Mouse (Mus musculus) lung, embryonic 14.5 days (tissue): ENCODE measurements at regions not wholly inside any gene's neighbourhood (a gene's known extent, or its start where the extent isn't known, plus 50 kb on each side); places are given as distances from the start of the nearest gene placed in this dataset.
A peak's percentile ranks its signal among the peaks of the same experiment; 100 is the strongest.

Source experiments
- ATAC-seq: fragments of 200-750 bp; cut with Nextera tagmentation; 2 replicates; pipeline ENCODE4 v1.8.0; 2017; ENCODE audit warnings: mild to moderate bottlenecking, moderate TSS enrichment, moderate library complexity; ENCODE audit not compliant: insufficient read depth
- DNase-seq: peaks from one replicate; pipeline ENCODE4 v3.0.0-alpha.2; 2015
- H3K27ac ChIP-seq: fragments of 300-500 bp; sonication (generic); 2 replicates; pipeline ENCODE4 v1.5.1; 2014; ENCODE audit warnings: low read depth, mild to moderate bottlenecking, moderate library complexity
- H3K27me3 ChIP-seq: fragments of 300-500 bp; sonication (generic); 2 replicates; pipeline ENCODE4 v1.6.1; 2014; ENCODE audit warnings: low read length, control low read depth; ENCODE audit not compliant: insufficient read depth
- H3K36me3 ChIP-seq: fragments of 300-500 bp; sonication (generic); 2 replicates; pipeline ENCODE4 v1.6.1; 2014; ENCODE audit warnings: control low read depth; ENCODE audit not compliant: insufficient read depth
- H3K4me1 ChIP-seq: fragments of 300-500 bp; sonication (generic); 2 replicates; pipeline ENCODE4 v1.6.1; 2014; ENCODE audit warnings: antibody characterized with exemption, control low read depth; ENCODE audit not compliant: insufficient read depth
- H3K4me2 ChIP-seq: fragments of 300-500 bp; sonication (generic); 2 replicates; pipeline ENCODE4 v1.6.1; 2014; ENCODE audit warnings: mild to moderate bottlenecking
- H3K4me3 ChIP-seq: fragments of 300-500 bp; sonication (generic); 2 replicates; pipeline ENCODE4 v1.5.1; 2014; ENCODE audit warnings: low read depth, low read length
- H3K9ac ChIP-seq: fragments of 300-500 bp; sonication (generic); 2 replicates; pipeline ENCODE4 v1.6.1; 2014
- H3K9me3 ChIP-seq: fragments of 300-500 bp; sonication (generic); 2 replicates; pipeline ENCODE4 v1.6.1; 2016; ENCODE audit warnings: low read depth, low read length, control low read depth
- CTCF ChIP-seq: IDR thresholded peaks from 2 replicates; pipeline ENCODE4 v1.5.1; 2016; ENCODE audit warnings: antibody characterized with exemption, low read depth
- WGBS: fragments of 180-500 bp; shearing (Covaris S2); extraction: QIAGEN DNeasy Blood & Tissue Kit; methylation state at CpG from one replicate; pipeline ENCODE4 v1.1.7; 2014; 5-methylcytosine and 5-hydroxymethylcytosine counted together

DNA sequence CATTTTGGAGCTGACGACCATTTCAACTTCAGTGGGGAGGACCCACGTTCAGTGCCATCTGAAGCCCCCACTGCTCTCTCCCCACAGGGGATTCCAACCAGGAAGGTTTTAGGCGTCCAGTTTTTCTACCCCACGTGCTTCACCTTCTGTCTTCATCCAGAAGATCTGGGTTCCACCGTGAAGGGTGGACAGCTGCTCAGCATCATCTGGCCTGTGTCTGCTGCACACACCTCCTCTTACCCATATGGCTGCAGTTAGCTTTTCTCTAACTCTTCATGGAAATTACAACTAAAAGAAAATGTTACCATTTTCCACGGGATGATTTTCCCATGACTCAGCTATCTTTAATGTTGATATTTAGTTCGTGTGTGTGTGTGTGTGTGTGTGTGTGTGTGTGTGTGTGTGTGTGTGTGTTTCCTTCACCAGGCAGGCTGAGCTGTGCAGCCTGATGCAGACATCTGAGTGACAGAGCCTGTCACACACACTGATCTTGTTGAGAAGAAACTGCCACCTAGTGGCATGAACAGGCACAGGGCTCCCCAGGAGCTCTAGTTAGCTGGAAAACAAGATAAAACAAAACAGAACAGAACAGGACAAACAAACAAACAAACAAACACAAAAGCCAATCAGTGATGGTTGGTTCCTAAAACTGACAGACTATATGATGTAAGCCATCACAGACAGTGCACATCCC, 107.5 kb upstream of the Rasgrp1 start:
- WGBS: 52% methylated on average over 7 of the region's 7 CpGs
- Histone ChIP-seq H3K4me3 (no peak overlapping the region), H3K4me2 (no peak overlapping the region), H3K27ac (no peak overlapping the region), H3K9ac (no peak overlapping the region), H3K27me3 (no peaks in the 10 kb centered on the region), H3K9me3 (no peaks in the 10 kb centered on the region), H3K4me1 (no peaks in the 10 kb centered on the region), H3K36me3 (no peaks in the 10 kb centered on the region)
- DNase-seq: peak; percentile 58
- peak; percentile 69 for TF ChIP-seq CTCF
- ATAC-seq: peak; percentile 57; the same call in 1 of the 2 replicates

DNA sequence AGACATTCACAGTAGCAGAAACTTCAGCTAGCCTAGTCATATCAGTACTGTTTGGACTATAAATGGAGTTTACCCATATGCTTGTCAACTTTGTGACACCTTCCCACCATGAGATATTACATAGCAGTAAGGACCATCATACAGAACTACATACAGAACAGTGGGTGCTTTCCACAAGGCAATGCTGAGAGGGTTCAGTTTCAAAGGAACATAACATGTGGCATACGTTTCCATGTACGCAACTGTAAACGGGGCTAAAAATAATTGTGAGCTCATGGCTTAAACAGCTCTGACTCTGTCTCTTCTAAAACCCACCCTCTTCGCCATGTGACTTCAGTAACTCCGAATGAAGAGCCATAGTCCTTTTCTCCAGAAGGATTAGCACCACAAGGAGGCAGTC, 109.0 kb upstream of the Rasgrp1 start:
- WGBS: 68% methylated on average over 5 of the region's 5 CpGs
- H3K4me1 ChIP-seq: peaks cover 11% of the 10 kb centered on the region; the same call in 1 of the 2 replicates
- H3K4me2 ChIP-seq: no peak overlapping the region
- no peak for ATAC-seq
- no peak for TF ChIP-seq CTCF
- H3K27ac ChIP-seq: no peak overlapping the region
- peak; percentile 39 for DNase-seq
- no peaks in the 10 kb centered on the region for H3K36me3 ChIP-seq
- no peaks in the 10 kb centered on the region for H3K27me3 ChIP-seq
- no peak overlapping the region for H3K4me3 ChIP-seq
- H3K9ac ChIP-seq: no peak overlapping the region
- no peaks in the 10 kb centered on the region for H3K9me3 ChIP-seq

DNA sequence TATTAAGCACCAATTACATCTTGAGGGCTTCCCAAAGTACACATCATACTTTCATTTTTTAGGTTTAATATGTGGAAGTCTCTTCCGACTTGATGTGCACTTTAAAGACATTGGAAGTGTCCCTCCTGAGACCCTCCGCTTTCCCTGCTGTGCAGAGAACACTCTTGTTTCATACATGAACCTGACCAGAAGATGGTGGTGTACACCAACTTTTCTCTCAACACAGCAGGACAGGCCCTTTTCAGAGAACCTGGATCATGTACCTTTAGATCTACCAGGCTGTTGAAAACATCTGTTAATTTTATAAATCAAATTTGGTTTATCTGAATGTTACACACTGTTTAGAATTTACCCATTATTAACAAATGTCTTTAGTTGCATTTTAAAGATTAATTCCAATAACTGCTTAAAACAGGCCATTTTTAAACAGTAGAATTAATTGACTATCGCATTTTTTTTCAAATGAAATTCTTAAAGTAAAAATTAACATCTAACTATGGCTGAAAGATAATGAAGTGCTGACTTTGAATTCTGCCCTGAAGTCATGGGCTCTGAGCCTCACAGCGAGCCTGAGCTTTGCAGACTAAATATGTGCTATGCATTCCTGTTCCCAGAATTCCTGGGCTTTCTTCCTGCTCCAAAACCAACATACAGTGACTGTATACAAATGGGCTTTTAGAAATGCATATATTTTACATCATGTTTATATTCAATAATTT, 112.4 kb upstream of the Rasgrp1 start:
- Histone ChIP-seq H3K4me1 (peaks cover 11% of the 10 kb centered on the region; the same call in 1 of the 2 replicates), H3K27me3 (no peaks in the 10 kb centered on the region), H3K36me3 (no peaks in the 10 kb centered on the region), H3K4me2 (no peak overlapping the region), H3K9ac (no peak overlapping the region), H3K27ac (no peak overlapping the region), H3K4me3 (no peak overlapping the region), H3K9me3 (no peaks in the 10 kb centered on the region)
- peak; percentile 63 for TF ChIP-seq CTCF
- DNase-seq (peak; percentile 73), ATAC-seq (0 out of 2 replicates have a peak, but pooled peaks have one; percentile 68)
- 70% methylated on average over 4 of the region's 4 CpGs for WGBS

DNA sequence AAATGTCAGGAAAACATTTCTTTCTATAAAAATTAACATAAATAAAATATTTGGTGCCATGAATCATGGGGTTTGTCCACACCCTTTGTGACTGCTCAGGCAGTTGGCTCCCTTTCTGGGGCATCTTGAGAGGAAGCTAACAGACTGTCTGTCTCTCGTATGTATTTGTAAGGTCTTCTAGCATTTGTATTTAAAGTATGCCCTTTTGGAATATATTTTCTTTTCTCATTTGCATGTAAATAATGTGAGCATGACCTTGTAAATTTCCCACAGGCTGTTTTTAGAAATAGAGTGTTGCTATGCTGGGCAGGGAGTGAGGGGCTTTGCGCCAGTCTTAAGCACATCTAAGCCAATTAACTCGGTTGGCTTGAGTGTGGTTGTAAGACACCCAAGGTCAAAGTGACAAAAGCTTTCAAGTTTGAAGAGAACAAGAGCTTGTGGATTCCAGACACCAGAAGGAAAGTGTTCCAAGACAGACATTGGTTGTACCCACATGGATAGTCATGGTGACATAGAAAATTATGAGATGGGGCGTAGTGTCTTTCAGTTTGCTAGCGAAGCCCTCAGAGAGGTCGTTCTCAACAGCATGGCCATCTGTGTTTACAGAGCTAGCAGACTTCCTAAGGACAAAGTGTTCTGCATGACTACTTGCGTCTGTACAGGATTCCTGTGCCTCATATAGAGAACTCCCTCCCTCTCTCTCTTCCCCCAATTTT, 113.1 kb upstream of the Rasgrp1 start:
- Histone ChIP-seq H3K4me1 (peaks cover 11% of the 10 kb centered on the region; the same call in 1 of the 2 replicates), H3K4me2 (no peak overlapping the region), H3K27me3 (no peaks in the 10 kb centered on the region), H3K9me3 (no peaks in the 10 kb centered on the region), H3K4me3 (no peak overlapping the region), H3K9ac (no peak overlapping the region), H3K36me3 (no peaks in the 10 kb centered on the region), H3K27ac (peak overlapping the region; percentile 27; the same call in 1 of the 2 replicates)
- no peak for ATAC-seq
- no peak for DNase-seq
- TF ChIP-seq CTCF: no peak
- WGBS: 53% methylated on average over 7 of the region's 7 CpGs

DNA sequence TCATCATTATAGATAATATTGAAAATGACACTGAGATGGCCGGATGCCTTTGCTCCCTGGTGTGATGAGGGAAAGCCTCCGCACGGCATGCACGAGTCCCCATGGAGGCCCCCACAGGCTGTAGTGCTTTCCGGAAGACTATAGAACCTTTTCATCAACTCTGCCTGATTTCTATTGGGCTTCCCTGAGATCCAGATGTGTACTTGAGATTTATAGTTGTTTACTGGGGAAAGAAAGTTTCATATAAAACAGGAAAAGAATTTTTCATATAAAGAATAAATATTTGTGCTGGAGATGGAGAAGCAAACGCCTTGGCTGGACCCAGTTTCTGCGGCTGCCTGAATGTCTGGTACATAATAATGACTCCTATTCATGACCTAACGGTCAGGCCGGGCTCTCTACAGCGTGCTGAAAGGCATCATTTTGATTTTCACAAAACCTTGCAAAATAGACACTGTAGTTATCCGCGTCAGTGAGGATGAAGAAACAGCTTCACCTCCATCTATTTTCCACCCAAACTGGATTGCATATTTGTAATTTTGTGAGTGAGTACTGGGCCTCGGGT, 113.7 kb upstream of the Rasgrp1 start:
- H3K4me1 ChIP-seq: peaks cover 11% of the 10 kb centered on the region; the same call in 1 of the 2 replicates
- H3K9me3 ChIP-seq: no peaks in the 10 kb centered on the region
- 67% methylated on average over 13 of the region's 13 CpGs for WGBS
- TF ChIP-seq CTCF: no peak
- H3K27ac ChIP-seq: no peak overlapping the region
- H3K27me3 ChIP-seq: no peaks in the 10 kb centered on the region
- ATAC-seq (no peak), DNase-seq (no peak)
- H3K4me2 ChIP-seq: no peak overlapping the region
- no peak overlapping the region for H3K4me3 ChIP-seq
- H3K9ac ChIP-seq: no peak overlapping the region
- H3K36me3 ChIP-seq: no peaks in the 10 kb centered on the region

DNA sequence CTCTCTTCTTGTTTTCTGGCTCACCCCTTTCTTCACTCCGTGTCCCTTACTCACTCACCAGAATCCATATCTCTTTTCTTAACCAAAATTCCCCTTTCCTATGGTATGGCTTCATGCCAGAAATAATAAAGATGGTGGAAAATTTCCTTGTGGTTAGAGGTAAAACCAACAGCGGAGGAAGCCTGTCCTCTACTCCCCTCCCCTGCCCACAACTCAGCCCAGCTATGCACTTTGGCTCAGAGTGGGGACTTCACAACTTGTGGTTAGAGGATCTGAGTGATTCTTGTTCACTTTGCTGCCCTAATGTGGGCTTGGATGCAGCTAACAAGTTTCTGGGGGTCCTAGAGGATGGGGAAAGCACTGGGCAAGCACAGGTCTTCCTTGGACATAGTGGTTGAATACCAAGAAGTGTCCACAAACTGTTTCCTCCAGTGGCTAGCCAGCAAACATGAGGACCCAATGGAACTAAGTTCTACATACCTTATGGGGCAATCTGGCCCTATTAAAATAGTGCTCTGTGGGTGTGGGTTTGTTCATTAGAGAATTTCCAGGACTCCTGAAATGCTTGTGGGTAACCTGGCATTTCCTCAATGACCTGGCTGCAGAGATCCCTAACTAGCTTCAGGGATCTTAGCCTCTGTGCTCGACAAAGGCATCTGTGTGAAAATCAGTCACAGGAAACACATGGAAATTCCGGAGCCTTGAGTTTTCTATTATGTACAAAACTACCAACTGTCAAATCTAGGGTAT, 118.9 kb upstream of the Rasgrp1 start:
- Histone ChIP-seq H3K4me2 (no peak overlapping the region), H3K27ac (no peak overlapping the region), H3K9me3 (no peaks in the 10 kb centered on the region), H3K4me3 (no peak overlapping the region), H3K9ac (no peak overlapping the region), H3K4me1 (0 out of 2 replicates have a peak, but pooled peaks cover under 1% of the 10 kb centered on the region), H3K36me3 (no peaks in the 10 kb centered on the region), H3K27me3 (no peaks in the 10 kb centered on the region)
- 71% methylated on average over 4 of the region's 4 CpGs for WGBS
- no peak for ATAC-seq
- TF ChIP-seq CTCF: no peak
- no peak for DNase-seq
